ENCODE assay signal across 17 mouse cellular contexts in genomic region chr4:76977056-76977809, GRCm38 (mm10).
"Had no signal": no experiment of that assay in that cellular context is flagged by ENCODE, and none has a peak within 500 bp of the region (broad histone marks: within the 10 kb centered on the region; RNA-seq: fewer than 3 reads in every experiment).

No protein-coding gene starts in this region.

- H3K9me3 ChIP-seq: limb, embryonic 15.5 days; liver, embryonic 12.5 days; megakaryocyte, embryonic 14.5 days; midbrain, embryonic 12.5 days; neural tube, embryonic 13.5 days; stomach, embryonic 15.5 days had no signal

- H3K4me1 ChIP-seq: limb, embryonic 15.5 days; liver, embryonic 12.5 days; megakaryocyte, embryonic 14.5 days; midbrain, embryonic 12.5 days; neural tube, embryonic 13.5 days; stomach, embryonic 15.5 days had no signal

- DNase-seq: kidney, adult 11 months; kidney, postnatal 25 days; layer of hippocampus, adult 9-11 months; layer of hippocampus, postnatal 36 days; lung, embryonic 14.5 days; lung, postnatal 10 days; lung, postnatal 4 days; retina, postnatal 1 day; right cerebral cortex, postnatal 14 days; thymus, postnatal 36 days had no signal

- H3K4me3 ChIP-seq: limb, embryonic 15.5 days; liver, embryonic 12.5 days; megakaryocyte, embryonic 14.5 days; midbrain, embryonic 12.5 days; neural tube, embryonic 13.5 days; stomach, embryonic 15.5 days had no signal

- H3K4me2 ChIP-seq: limb, embryonic 15.5 days; liver, embryonic 12.5 days; lung, embryonic 14.5 days; midbrain, embryonic 12.5 days; neural tube, embryonic 13.5 days; stomach, embryonic 15.5 days had no signal

- H3K27ac ChIP-seq: limb, embryonic 15.5 days; liver, embryonic 12.5 days; midbrain, embryonic 12.5 days; neural tube, embryonic 13.5 days; stomach, embryonic 15.5 days had no signal

- ATAC-seq: liver, embryonic 12.5 days; midbrain, embryonic 16.5 days had no signal

- H3K36me3 ChIP-seq: limb, embryonic 15.5 days; liver, embryonic 12.5 days; midbrain, embryonic 12.5 days; neural tube, embryonic 13.5 days; stomach, embryonic 15.5 days had no signal

- H3K9ac ChIP-seq: limb, embryonic 15.5 days; liver, embryonic 12.5 days; lung, embryonic 14.5 days; midbrain, embryonic 12.5 days; neural tube, embryonic 13.5 days; stomach, embryonic 15.5 days had no signal

- H3K27me3 ChIP-seq: limb, embryonic 15.5 days; liver, embryonic 12.5 days; megakaryocyte, embryonic 14.5 days; midbrain, embryonic 12.5 days; neural tube, embryonic 13.5 days; stomach, embryonic 15.5 days had no signal
